Mouse (Mus musculus): ENCODE measurements around the gene Lpp. TPM values are rescaled to one million over a fixed set of nuclear protein-coding genes. Genes with fewer than 3 reads are reported as not detected.
A peak's percentile ranks its signal among the peaks of the same experiment; 100 is the strongest.

Lpp gene
- polyA plus RNA-seq, 1 experiment = 15.0 TPM

- no peak for DNase-seq
- H3K4me1 ChIP-seq (replicated peaks; ENCODE audit: control insufficient read depth, insufficient read depth, low read length) = peaks cover 5% of the 10 kb centered on the region
- TF ChIP-seq CTCF (IDR thresholded peaks at IDR 0.05; ENCODE audit: borderline replicate concordance, control insufficient read depth, extremely low read depth, insufficient read depth, low read length, poor library complexity) (no peak), POLR2A (IDR thresholded peaks at IDR 0.05; ENCODE audit: control insufficient read depth, extremely low read depth, insufficient read depth, low read length, poor library complexity) (no peak)
- H3K27me3 ChIP-seq (ENCODE audit: control insufficient read depth, insufficient read depth, low read length) = no peaks in the 10 kb centered on the region
- H3K4me3 ChIP-seq (ENCODE audit: control insufficient read depth, insufficient read depth, low read length) = no peak overlapping the region
- H3K36me3 ChIP-seq (ENCODE audit: control insufficient read depth, insufficient read depth, low read length) = no peaks in the 10 kb centered on the region
- 82% methylated on average over 9 of the region's 9 CpGs for WGBS
- H3K27ac ChIP-seq (ENCODE audit: control insufficient read depth, insufficient read depth, low read length) = no peak overlapping the region
Observed at GRCm38 (mm10) chr16:24859509-24860140, 466.3 kb downstream of the Lpp start.

GRCm38 (mm10) chr16:24860445-24860844, 467.1 kb downstream of the Lpp start:
- Histone ChIP-seq H3K27me3 (ENCODE audit: control insufficient read depth, insufficient read depth, low read length) (no peaks in the 10 kb centered on the region), H3K4me1 (replicated peaks; ENCODE audit: control insufficient read depth, insufficient read depth, low read length) (peaks cover 5% of the 10 kb centered on the region), H3K4me3 (ENCODE audit: control insufficient read depth, insufficient read depth, low read length) (no peak overlapping the region), H3K27ac (ENCODE audit: control insufficient read depth, insufficient read depth, low read length) (no peak overlapping the region), H3K36me3 (ENCODE audit: control insufficient read depth, insufficient read depth, low read length) (no peaks in the 10 kb centered on the region)
- TF ChIP-seq CTCF (IDR thresholded peaks at IDR 0.05; ENCODE audit: borderline replicate concordance, control insufficient read depth, extremely low read depth, insufficient read depth, low read length, poor library complexity) = no peak
- TF ChIP-seq POLR2A (IDR thresholded peaks at IDR 0.05; ENCODE audit: control insufficient read depth, extremely low read depth, insufficient read depth, low read length, poor library complexity) = 0 out of 2 replicates have a peak, but pooled peaks have one; percentile 21
- WGBS = 66% methylated on average over 7 of the region's 7 CpGs
- peak; percentile 15 for DNase-seq

- peaks cover 5% of the 10 kb centered on the region for H3K4me1 ChIP-seq (replicated peaks; ENCODE audit: control insufficient read depth, insufficient read depth, low read length)
- TF ChIP-seq CTCF (IDR thresholded peaks at IDR 0.05; ENCODE audit: borderline replicate concordance, control insufficient read depth, extremely low read depth, insufficient read depth, low read length, poor library complexity) (no peak), POLR2A (IDR thresholded peaks at IDR 0.05; ENCODE audit: control insufficient read depth, extremely low read depth, insufficient read depth, low read length, poor library complexity) (no peak)
- WGBS = 93% methylated on average over 5 of the region's 5 CpGs
- no peak for DNase-seq
- no peaks in the 10 kb centered on the region for H3K36me3 ChIP-seq (ENCODE audit: control insufficient read depth, insufficient read depth, low read length)
- no peak overlapping the region for H3K27ac ChIP-seq (ENCODE audit: control insufficient read depth, insufficient read depth, low read length)
- H3K27me3 ChIP-seq (ENCODE audit: control insufficient read depth, insufficient read depth, low read length) = no peaks in the 10 kb centered on the region
- H3K4me3 ChIP-seq (ENCODE audit: control insufficient read depth, insufficient read depth, low read length) = no peak overlapping the region
Observed at GRCm38 (mm10) chr16:24861374-24861773, 468.1 kb downstream of the Lpp start.

GRCm38 (mm10) chr16:24874235-24874634, 480.9 kb downstream of the Lpp start:
- Histone ChIP-seq H3K4me3 (ENCODE audit: control insufficient read depth, insufficient read depth, low read length) (no peak overlapping the region), H3K36me3 (ENCODE audit: control insufficient read depth, insufficient read depth, low read length) (no peaks in the 10 kb centered on the region), H3K4me1 (replicated peaks; ENCODE audit: control insufficient read depth, insufficient read depth, low read length) (peaks cover 5% of the 10 kb centered on the region), H3K27ac (ENCODE audit: control insufficient read depth, insufficient read depth, low read length) (no peak overlapping the region), H3K27me3 (ENCODE audit: control insufficient read depth, insufficient read depth, low read length) (no peaks in the 10 kb centered on the region)
- DNase-seq = peak; percentile 54
- TF ChIP-seq POLR2A (IDR thresholded peaks at IDR 0.05; ENCODE audit: control insufficient read depth, extremely low read depth, insufficient read depth, low read length, poor library complexity) = no peak
- no peak for TF ChIP-seq CTCF (IDR thresholded peaks at IDR 0.05; ENCODE audit: borderline replicate concordance, control insufficient read depth, extremely low read depth, insufficient read depth, low read length, poor library complexity)
- 83% methylated on average over 4 of the region's 4 CpGs for WGBS

- WGBS = 100% methylated on average over 1 of the region's 1 CpGs
- Histone ChIP-seq H3K4me1 (replicated peaks; ENCODE audit: control insufficient read depth, insufficient read depth, low read length) (peaks cover 5% of the 10 kb centered on the region), H3K27me3 (ENCODE audit: control insufficient read depth, insufficient read depth, low read length) (no peaks in the 10 kb centered on the region), H3K36me3 (ENCODE audit: control insufficient read depth, insufficient read depth, low read length) (no peaks in the 10 kb centered on the region), H3K27ac (ENCODE audit: control insufficient read depth, insufficient read depth, low read length) (no peak overlapping the region), H3K4me3 (ENCODE audit: control insufficient read depth, insufficient read depth, low read length) (no peak overlapping the region)
- DNase-seq = no peak
- no peak for TF ChIP-seq CTCF (IDR thresholded peaks at IDR 0.05; ENCODE audit: borderline replicate concordance, control insufficient read depth, extremely low read depth, insufficient read depth, low read length, poor library complexity)
- no peak for TF ChIP-seq POLR2A (IDR thresholded peaks at IDR 0.05; ENCODE audit: control insufficient read depth, extremely low read depth, insufficient read depth, low read length, poor library complexity)
Observed at GRCm38 (mm10) chr16:24875661-24876060, 482.4 kb downstream of the Lpp start.

GRCm38 (mm10) chr16:24878977-24879376, 485.7 kb downstream of the Lpp start:
- Histone ChIP-seq H3K4me3 (ENCODE audit: control insufficient read depth, insufficient read depth, low read length) (no peak overlapping the region), H3K27me3 (ENCODE audit: control insufficient read depth, insufficient read depth, low read length) (no peaks in the 10 kb centered on the region), H3K4me1 (replicated peaks; ENCODE audit: control insufficient read depth, insufficient read depth, low read length) (peaks cover 5% of the 10 kb centered on the region), H3K27ac (ENCODE audit: control insufficient read depth, insufficient read depth, low read length) (no peak overlapping the region), H3K36me3 (ENCODE audit: control insufficient read depth, insufficient read depth, low read length) (no peaks in the 10 kb centered on the region)
- WGBS = 65% methylated on average over 4 of the region's 4 CpGs
- DNase-seq = no peak
- TF ChIP-seq CTCF (IDR thresholded peaks at IDR 0.05; ENCODE audit: borderline replicate concordance, control insufficient read depth, extremely low read depth, insufficient read depth, low read length, poor library complexity) (no peak), POLR2A (IDR thresholded peaks at IDR 0.05; ENCODE audit: control insufficient read depth, extremely low read depth, insufficient read depth, low read length, poor library complexity) (no peak)

Measured in thymus, adult 2 months (tissue).